Mouse (Mus musculus) olfactory bulb, adult 2 months (tissue): ENCODE measurements around the gene Fbxw11. TPM values are rescaled to one million over a fixed set of nuclear protein-coding genes. Genes with fewer than 3 reads are reported as not detected.
A peak's percentile ranks its signal among the peaks of the same experiment; 100 is the strongest.

Source experiments
- H3K27ac ChIP-seq: fragments of 200-500 bp; 2 replicates; pipeline ENCODE4 v1.5.1; 2012; ENCODE audit warnings: low read depth, low read length; ENCODE audit not compliant: insufficient read depth
- H3K4me1 ChIP-seq: fragments of 200-500 bp; 2 replicates; pipeline ENCODE4 v1.6.1; 2012; ENCODE audit warnings: low read length; ENCODE audit not compliant: control insufficient read depth, insufficient read depth
- H3K4me3 ChIP-seq: fragments of 200-500 bp; 2 replicates; pipeline ENCODE4 v1.5.1; 2012; ENCODE audit warnings: mild to moderate bottlenecking, low read depth, low read length, moderate library complexity; ENCODE audit not compliant: insufficient read depth
- CTCF ChIP-seq: fragments of 200-500 bp; IDR thresholded peaks from 2 replicates; pipeline ENCODE4 v1.5.1; 2012; ENCODE audit warnings: low read depth, mild to moderate bottlenecking, low read length, moderate library complexity; ENCODE audit not compliant: insufficient read depth
- POLR2A ChIP-seq: fragments of 200-500 bp; IDR thresholded peaks from 2 replicates; pipeline ENCODE4 v1.6.1; 2012; ENCODE audit warnings: mild to moderate bottlenecking, low read depth, low read length, moderate library complexity; ENCODE audit not compliant: insufficient read depth
- WGBS: fragments of 180-500 bp; shearing (Covaris S2); methylation state at CpG from one replicate; pipeline ENCODE4 v1.1.7; 2018; 5-methylcytosine and 5-hydroxymethylcytosine counted together
- polyA plus RNA-seq: library from polyadenylated mRNA; stranded (reverse); fragments of >200 nt; gene quantifications from 2 replicates; pipeline ENCODE4 v1.2.4, GENCODE M21; 2012; ENCODE audit warnings: low replicate concordance; ENCODE audit not compliant: missing spikeins, insufficient read depth, insufficient read length

The Fbxw11 gene
- polyA plus RNA-seq, result not detected in 2 replicates

- no peak for TF ChIP-seq CTCF
- TF ChIP-seq POLR2A, result peak; percentile 63
- WGBS, result under 1% methylated on average over 64 of the region's 64 CpGs
These were observed at the start of gene Fbxw11 for GRCm38 (mm10) chr11:32642249-32642876. Gene Fbxw11 (plus strand): TSS chr11:32642724.

GRCm38 (mm10) chr11:32593081-32593480, 49.4 kb upstream of the Fbxw11 start:
- Histone ChIP-seq H3K27ac (no peak overlapping the region), H3K4me1 (no peaks in the 10 kb centered on the region; the same call in 1 of the 2 replicates), H3K4me3 (no peak overlapping the region)
- no peak for TF ChIP-seq POLR2A
- 86% methylated on average over 7 of the region's 7 CpGs for WGBS

More at GRCm38 (mm10) chr11:32642249-32642876, at the start of gene Fbxw11:
- H3K27ac ChIP-seq, result peak within 1 kb of the TSS; percentile 99
- H3K4me1 ChIP-seq, result 0 out of 2 replicates have a peak, but pooled peaks cover 4% of the 10 kb centered on the region
- peak within 1 kb of the TSS; percentile 75 for H3K4me3 ChIP-seq

GRCm38 (mm10) chr11:32594122-32594521, 48.4 kb upstream of the Fbxw11 start:
- Histone ChIP-seq H3K4me3 (no peak overlapping the region), H3K4me1 (no peaks in the 10 kb centered on the region; the same call in 1 of the 2 replicates)
- 95% methylated on average over 4 of the region's 4 CpGs for WGBS

GRCm38 (mm10) chr11:32600371-32600770, 42.2 kb upstream of the Fbxw11 start:
- H3K4me3 ChIP-seq, result no peak overlapping the region
- no peak for TF ChIP-seq CTCF
- TF ChIP-seq POLR2A, result no peak
- 89% methylated on average over 6 of the region's 6 CpGs for WGBS

More at GRCm38 (mm10) chr11:32594122-32594521, 48.4 kb upstream of the Fbxw11 start:
- TF ChIP-seq POLR2A (no peak), CTCF (no peak)
- no peak overlapping the region for H3K27ac ChIP-seq

GRCm38 (mm10) chr11:32601528-32602323, 40.8 kb upstream of the Fbxw11 start:
- TF ChIP-seq CTCF (no peak), POLR2A (no peak)
- WGBS, result 70% methylated on average over 12 of the region's 12 CpGs
- H3K4me1 ChIP-seq, result no peaks in the 10 kb centered on the region
- H3K4me3 ChIP-seq, result no peak overlapping the region
- no peak overlapping the region for H3K27ac ChIP-seq

More at GRCm38 (mm10) chr11:32600371-32600770, 42.2 kb upstream of the Fbxw11 start:
- Histone ChIP-seq H3K4me1 (no peaks in the 10 kb centered on the region), H3K27ac (no peak overlapping the region)

GRCm38 (mm10) chr11:32604663-32605062, 37.9 kb upstream of the Fbxw11 start:
- Histone ChIP-seq H3K4me3 (no peak overlapping the region), H3K4me1 (no peaks in the 10 kb centered on the region), H3K27ac (no peak overlapping the region)
- 62% methylated on average over 4 of the region's 4 CpGs for WGBS
- no peak for TF ChIP-seq POLR2A
- TF ChIP-seq CTCF, result no peak

- Histone ChIP-seq H3K27ac (no peak overlapping the region), H3K4me1 (no peaks in the 10 kb centered on the region), H3K4me3 (no peak overlapping the region)
- no peak for TF ChIP-seq POLR2A
- TF ChIP-seq CTCF, result no peak
- WGBS, result 55% methylated on average over 7 of the region's 7 CpGs
These were observed 37.2 kb upstream of the Fbxw11 start for GRCm38 (mm10) chr11:32605131-32605860.

- Histone ChIP-seq H3K4me1 (no peaks in the 10 kb centered on the region), H3K4me3 (no peak overlapping the region), H3K27ac (no peak overlapping the region)
- 93% methylated on average over 3 of the region's 3 CpGs for WGBS
- no peak for TF ChIP-seq POLR2A
- TF ChIP-seq CTCF, result no peak
These were observed 36.6 kb upstream of the Fbxw11 start for GRCm38 (mm10) chr11:32605907-32606306.

- Histone ChIP-seq H3K27ac (no peak overlapping the region), H3K4me3 (no peak overlapping the region), H3K4me1 (no peaks in the 10 kb centered on the region)
- TF ChIP-seq CTCF (no peak), POLR2A (no peak)
These were observed 35.2 kb upstream of the Fbxw11 start for GRCm38 (mm10) chr11:32607319-32607718.
